Mouse (Mus musculus): ENCODE measurements around the gene Gm20716. TPM values are rescaled to one million over a fixed set of nuclear protein-coding genes. Genes with fewer than 3 reads are reported as not detected.

Gene Gm20716
- polyA plus RNA-seq, 1 experiment = not detected

DNA sequence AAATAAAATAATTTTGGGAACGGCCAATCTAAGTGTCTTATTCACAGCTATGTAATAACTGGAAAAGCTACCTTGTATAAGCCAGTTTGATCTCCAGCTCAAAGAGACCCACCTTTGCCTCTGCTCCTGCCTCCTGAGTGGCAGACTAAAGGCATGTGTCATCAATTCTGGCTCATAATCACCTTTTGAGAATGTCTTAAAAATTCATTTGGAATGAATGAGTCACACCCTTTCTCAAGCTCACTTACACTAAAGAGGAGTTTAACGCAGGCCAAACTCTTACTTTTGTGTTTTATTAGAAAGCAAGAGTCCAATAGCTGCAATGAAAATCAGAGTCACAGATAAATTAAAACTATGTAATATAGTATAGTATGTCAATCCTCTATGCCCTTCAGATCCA, 38.3 kb downstream of the Gm20716 start:
- H3K4me1 ChIP-seq (ENCODE audit: control insufficient read depth, insufficient read depth, low read length) = peaks cover 8% of the 10 kb centered on the region
- TF ChIP-seq CTCF (IDR thresholded peaks at IDR 0.05; ENCODE audit: insufficient read depth, low read depth, low read length) (no peak), POLR2A (IDR thresholded peaks at IDR 0.05; ENCODE audit: insufficient read depth, low read depth, low read length) (no peak)
- H3K4me3 ChIP-seq (ENCODE audit: insufficient read depth, low read depth, low read length) = no peak overlapping the region
- WGBS = 65% methylated on average over 2 of the region's 2 CpGs
- H3K27ac ChIP-seq (ENCODE audit: insufficient read depth, low read depth, low read length) = no peak overlapping the region

DNA sequence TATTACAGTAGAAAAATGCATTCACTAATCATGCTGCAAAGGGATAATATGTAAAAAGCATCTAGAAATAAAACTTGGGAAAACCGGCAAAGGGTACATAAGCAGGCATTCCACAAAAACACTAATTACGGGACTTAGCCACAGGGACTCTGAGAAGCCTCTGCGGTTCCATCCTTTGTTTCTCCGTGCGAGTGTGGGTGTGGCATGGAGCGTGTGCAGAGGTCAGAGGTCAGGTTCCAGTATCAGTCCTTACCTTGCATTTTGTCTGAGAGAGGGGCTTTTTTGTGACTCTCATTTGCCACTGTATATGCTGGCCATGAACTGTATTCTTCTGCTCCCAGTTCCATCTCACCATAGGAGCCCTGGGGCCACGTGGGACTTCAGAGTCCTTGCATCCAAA, 54.2 kb downstream of the Gm20716 start:
- WGBS = 38% methylated on average over 7 of the region's 7 CpGs
- no peak overlapping the region for H3K4me3 ChIP-seq (ENCODE audit: insufficient read depth, low read depth, low read length)
- no peaks in the 10 kb centered on the region for H3K4me1 ChIP-seq (ENCODE audit: control insufficient read depth, insufficient read depth, low read length)
- TF ChIP-seq CTCF (IDR thresholded peaks at IDR 0.05; ENCODE audit: insufficient read depth, low read depth, low read length) (no peak), POLR2A (IDR thresholded peaks at IDR 0.05; ENCODE audit: insufficient read depth, low read depth, low read length) (no peak)
- no peak overlapping the region for H3K27ac ChIP-seq (ENCODE audit: insufficient read depth, low read depth, low read length)

DNA sequence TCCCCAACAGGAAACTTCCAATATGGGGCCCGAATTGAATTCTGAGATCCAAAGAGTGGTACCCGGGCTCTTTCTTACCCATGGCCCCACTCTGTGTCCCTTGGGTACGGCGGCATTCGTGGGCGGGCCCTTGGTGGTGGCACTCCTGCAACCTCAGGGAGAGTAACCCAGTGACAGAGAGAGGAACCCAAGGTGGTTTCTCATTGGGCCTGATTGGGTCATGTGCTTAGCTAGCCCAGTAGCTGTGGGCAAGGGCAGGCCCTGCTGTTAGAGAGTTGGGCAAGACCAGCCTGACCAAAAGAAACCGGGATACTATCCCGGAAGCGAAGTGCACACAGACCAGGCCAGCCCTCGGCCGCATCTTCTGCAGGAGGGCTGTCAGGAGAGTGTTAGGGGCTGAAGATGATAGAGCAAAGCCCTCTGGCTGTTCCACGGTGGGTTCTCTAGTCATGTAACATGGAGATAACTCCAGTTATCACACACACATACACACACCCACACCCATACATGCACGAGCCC, 59.9 kb downstream of the Gm20716 start:
- H3K4me1 ChIP-seq (ENCODE audit: control insufficient read depth, insufficient read depth, low read length) = peaks cover 2% of the 10 kb centered on the region; the same call in 1 of the 2 replicates
- H3K27ac ChIP-seq (ENCODE audit: insufficient read depth, low read depth, low read length) = no peak overlapping the region
- no peak overlapping the region for H3K4me3 ChIP-seq (ENCODE audit: insufficient read depth, low read depth, low read length)
- 18% methylated on average over 13 of the region's 13 CpGs for WGBS
- TF ChIP-seq CTCF (IDR thresholded peaks at IDR 0.05; ENCODE audit: insufficient read depth, low read depth, low read length) (no peak), POLR2A (IDR thresholded peaks at IDR 0.05; ENCODE audit: insufficient read depth, low read depth, low read length) (no peak)

DNA sequence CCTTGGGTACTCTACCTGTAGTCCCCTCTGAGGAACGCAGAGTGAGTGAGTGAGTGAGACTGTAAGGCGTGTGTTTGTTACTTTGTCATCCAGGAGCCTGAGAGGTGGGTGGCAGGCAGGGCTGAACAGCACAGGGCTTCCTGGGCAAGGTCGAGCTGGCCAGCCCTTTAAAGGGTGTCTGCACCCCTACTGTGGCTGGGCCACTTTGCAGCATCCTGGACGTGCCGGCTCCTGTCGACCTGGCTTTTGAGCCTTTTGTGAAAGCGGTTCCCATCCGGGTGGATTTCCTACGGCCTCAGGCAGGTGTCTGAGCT, 60.4 kb downstream of the Gm20716 start:
- TF ChIP-seq CTCF (IDR thresholded peaks at IDR 0.05; ENCODE audit: insufficient read depth, low read depth, low read length) = no peak
- no peak for TF ChIP-seq POLR2A (IDR thresholded peaks at IDR 0.05; ENCODE audit: insufficient read depth, low read depth, low read length)
- Histone ChIP-seq H3K4me3 (ENCODE audit: insufficient read depth, low read depth, low read length) (no peak overlapping the region), H3K27ac (ENCODE audit: insufficient read depth, low read depth, low read length) (no peak overlapping the region), H3K4me1 (ENCODE audit: control insufficient read depth, insufficient read depth, low read length) (peaks cover 2% of the 10 kb centered on the region; the same call in 1 of the 2 replicates)
- WGBS = 23% methylated on average over 9 of the region's 9 CpGs

DNA sequence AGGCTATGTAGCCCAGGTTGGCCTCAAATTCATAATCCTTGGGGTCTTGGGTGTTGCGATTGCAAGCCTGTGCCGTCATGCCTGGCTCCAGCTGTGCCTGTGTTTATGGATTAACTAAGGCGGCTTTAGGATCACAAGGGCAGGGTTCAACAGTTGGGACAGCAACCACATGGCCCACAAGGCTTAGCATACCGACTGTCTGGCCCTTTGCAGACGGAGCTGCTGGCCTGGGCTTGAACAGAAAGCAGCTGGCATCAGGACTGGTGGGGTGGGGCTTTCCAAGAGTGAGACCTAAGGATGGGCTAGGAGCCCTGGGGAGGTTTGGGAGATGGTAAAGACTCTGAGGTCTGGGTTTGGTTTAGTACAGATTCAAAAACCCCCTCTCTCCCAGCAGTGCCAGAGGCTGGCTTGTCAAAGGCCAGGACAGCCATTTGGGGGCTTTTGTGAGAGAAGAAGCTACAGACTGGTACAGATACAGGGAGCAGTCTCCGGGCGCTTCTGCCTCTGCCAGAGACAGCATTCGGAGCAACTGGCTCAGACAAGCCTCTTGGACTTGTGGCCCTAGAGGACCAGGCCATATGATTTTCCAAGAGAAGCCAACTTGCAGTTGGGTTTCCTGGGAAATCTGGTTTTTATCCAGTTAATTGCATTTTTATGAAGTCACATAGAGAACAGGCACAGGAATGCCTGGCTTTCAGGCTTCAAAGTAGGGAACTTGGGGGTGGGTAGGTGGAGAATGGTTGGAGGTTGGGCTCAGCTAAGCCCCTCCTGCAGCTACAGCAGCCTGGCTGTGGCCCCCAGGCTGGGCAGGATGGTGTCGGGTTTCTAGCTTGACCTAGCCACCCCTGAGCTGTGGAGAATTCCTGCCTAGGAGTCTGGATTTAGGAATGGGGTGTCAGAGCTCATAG, 61.0 kb downstream of the Gm20716 start:
- TF ChIP-seq CTCF (IDR thresholded peaks at IDR 0.05; ENCODE audit: insufficient read depth, low read depth, low read length) = no peak
- no peak for TF ChIP-seq POLR2A (IDR thresholded peaks at IDR 0.05; ENCODE audit: insufficient read depth, low read depth, low read length)
- 62% methylated on average over 9 of the region's 9 CpGs for WGBS
- peaks cover 2% of the 10 kb centered on the region; the same call in 1 of the 2 replicates for H3K4me1 ChIP-seq (ENCODE audit: control insufficient read depth, insufficient read depth, low read length)
- H3K27ac ChIP-seq (ENCODE audit: insufficient read depth, low read depth, low read length) = no peak overlapping the region
- H3K4me3 ChIP-seq (ENCODE audit: insufficient read depth, low read depth, low read length) = no peak overlapping the region

DNA sequence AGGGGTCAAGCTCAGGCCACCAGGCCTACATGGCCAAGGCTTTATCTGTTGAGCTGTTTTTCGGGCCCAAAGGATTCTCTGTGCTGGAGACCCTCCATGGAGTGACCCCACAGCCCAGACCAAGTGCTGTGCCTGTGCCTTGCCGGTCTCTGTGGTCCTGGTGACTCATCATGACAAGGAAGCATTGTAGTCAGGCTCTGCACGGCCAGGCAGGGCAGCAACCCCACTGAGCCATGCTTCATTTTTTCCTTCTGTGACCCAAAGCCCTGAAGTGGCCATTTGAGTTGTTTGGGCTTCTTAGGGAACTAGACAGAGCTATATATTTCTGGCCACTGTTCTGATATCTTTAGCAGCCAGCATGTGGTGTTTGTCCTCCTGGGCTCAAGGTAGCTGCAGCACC, 62.4 kb downstream of the Gm20716 start:
- no peak overlapping the region for H3K27ac ChIP-seq (ENCODE audit: insufficient read depth, low read depth, low read length)
- peaks cover 2% of the 10 kb centered on the region; the same call in 1 of the 2 replicates for H3K4me1 ChIP-seq (ENCODE audit: control insufficient read depth, insufficient read depth, low read length)
- 72% methylated on average over 3 of the region's 3 CpGs for WGBS
- TF ChIP-seq POLR2A (IDR thresholded peaks at IDR 0.05; ENCODE audit: insufficient read depth, low read depth, low read length) (no peak), CTCF (IDR thresholded peaks at IDR 0.05; ENCODE audit: insufficient read depth, low read depth, low read length) (no peak)
- no peak overlapping the region for H3K4me3 ChIP-seq (ENCODE audit: insufficient read depth, low read depth, low read length)

DNA sequence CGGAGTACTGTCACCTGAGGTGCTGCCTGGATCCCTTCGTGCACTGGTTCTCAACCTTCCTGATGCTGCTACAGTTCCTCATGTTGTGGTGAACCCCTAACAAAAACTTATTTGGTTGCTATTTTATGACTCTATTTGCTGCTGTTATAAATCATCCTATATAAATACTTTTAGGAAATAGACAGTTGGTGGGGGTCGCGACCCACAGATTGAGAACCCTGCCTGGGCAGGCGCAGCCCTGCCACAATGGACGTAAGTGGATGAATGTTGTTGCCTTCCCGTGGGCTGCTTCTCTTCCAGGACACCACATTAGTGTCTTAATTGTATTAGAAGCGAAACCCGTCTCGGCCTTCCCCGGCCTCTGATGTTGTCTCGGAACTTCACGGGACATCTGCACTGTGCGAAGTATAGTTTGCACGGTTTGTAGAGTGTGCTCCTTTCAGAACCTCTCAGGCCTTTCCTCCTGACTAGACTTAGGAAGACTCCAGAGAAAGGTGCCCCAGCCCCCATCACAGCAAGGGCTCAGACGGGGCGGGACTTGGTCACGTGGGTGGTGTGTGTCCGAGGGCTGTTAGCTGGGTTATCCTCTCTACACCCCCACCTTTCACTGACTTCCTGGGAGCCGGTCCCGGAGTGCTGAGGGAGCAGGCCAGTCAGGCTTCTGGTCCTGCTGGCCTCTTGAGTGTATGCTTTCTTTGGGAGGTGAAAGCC, 63.3 kb downstream of the Gm20716 start:
- H3K4me1 ChIP-seq (ENCODE audit: control insufficient read depth, insufficient read depth, low read length) = peaks cover 2% of the 10 kb centered on the region; the same call in 1 of the 2 replicates
- WGBS = 66% methylated on average over 21 of the region's 21 CpGs
- TF ChIP-seq CTCF (IDR thresholded peaks at IDR 0.05; ENCODE audit: insufficient read depth, low read depth, low read length) (no peak), POLR2A (IDR thresholded peaks at IDR 0.05; ENCODE audit: insufficient read depth, low read depth, low read length) (no peak)
- H3K27ac ChIP-seq (ENCODE audit: insufficient read depth, low read depth, low read length) = no peak overlapping the region
- H3K4me3 ChIP-seq (ENCODE audit: insufficient read depth, low read depth, low read length) = no peak overlapping the region

DNA sequence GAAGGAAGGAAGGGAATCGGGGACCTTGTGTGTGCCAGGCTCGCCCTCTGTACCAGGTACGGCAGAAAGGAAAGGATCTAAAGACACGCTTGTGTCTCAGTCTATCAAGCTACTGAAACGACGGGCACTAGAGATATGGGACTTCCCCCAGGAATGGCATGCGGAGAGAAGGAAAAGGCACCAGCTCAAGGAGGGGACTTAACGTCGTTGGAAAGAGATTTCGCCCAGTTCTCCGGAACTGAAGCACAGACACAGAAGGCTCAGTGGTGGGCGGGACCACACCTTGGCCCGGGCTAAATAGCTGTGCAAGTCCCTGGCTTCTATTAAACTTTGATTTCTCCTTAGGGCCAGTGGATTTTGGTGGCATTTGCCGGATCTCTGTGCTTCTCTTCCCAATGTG, 68.2 kb downstream of the Gm20716 start:
- TF ChIP-seq POLR2A (IDR thresholded peaks at IDR 0.05; ENCODE audit: insufficient read depth, low read depth, low read length) (no peak), CTCF (IDR thresholded peaks at IDR 0.05; ENCODE audit: insufficient read depth, low read depth, low read length) (no peak)
- whole genome bisulfite sequencing = 20% methylated on average over 14 of the region's 14 CpGs
- no peak overlapping the region for H3K27ac ChIP-seq (ENCODE audit: insufficient read depth, low read depth, low read length)
- peaks cover 11% of the 10 kb centered on the region for H3K4me1 ChIP-seq (ENCODE audit: control insufficient read depth, insufficient read depth, low read length)
- H3K4me3 ChIP-seq (ENCODE audit: insufficient read depth, low read depth, low read length) = no peak overlapping the region

DNA sequence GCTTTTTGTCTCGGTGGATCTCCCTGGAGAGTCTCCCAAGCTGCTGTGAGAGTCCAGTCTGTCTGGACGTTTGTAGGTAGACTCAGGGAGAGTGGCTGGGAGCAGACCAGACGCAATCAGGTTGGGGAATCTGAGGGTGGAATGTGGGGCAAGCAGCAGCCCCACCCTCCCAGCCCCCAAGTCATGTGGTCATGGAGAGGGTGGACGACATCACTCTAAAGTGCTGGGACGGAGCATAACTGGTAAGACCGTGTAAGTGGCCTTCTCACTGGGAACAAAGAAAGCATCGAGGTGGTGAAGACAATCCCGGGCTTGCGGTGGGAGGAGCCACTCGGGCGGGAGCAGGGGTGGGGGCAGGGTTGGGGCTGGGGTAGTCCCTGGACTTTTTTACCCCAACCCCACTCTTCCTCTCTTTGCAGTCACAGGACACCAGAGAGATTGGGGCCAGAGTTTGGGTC, 68.6 kb downstream of the Gm20716 start:
- H3K4me3 ChIP-seq (ENCODE audit: insufficient read depth, low read depth, low read length) = no peak overlapping the region
- TF ChIP-seq POLR2A (IDR thresholded peaks at IDR 0.05; ENCODE audit: insufficient read depth, low read depth, low read length) (no peak), CTCF (IDR thresholded peaks at IDR 0.05; ENCODE audit: insufficient read depth, low read depth, low read length) (no peak)
- peaks cover 11% of the 10 kb centered on the region for H3K4me1 ChIP-seq (ENCODE audit: control insufficient read depth, insufficient read depth, low read length)
- WGBS = 11% methylated on average over 11 of the region's 11 CpGs
- no peak overlapping the region for H3K27ac ChIP-seq (ENCODE audit: insufficient read depth, low read depth, low read length)

Measured in olfactory bulb, adult 2 months (tissue).